Mouse (Mus musculus) forebrain, embryonic 13.5 days (tissue): ENCODE results near the gene Arhgef38. TPM values are rescaled to one million over a fixed set of nuclear protein-coding genes. Genes with fewer than 3 reads are reported as not detected.

ENCODE experiments used
- ATAC-seq: fragments of 200-750 bp; cut with Nextera tagmentation; 2 replicates; pipeline ENCODE4 v1.8.0; 2017
- H3K27ac ChIP-seq: fragments of 300-500 bp; sonication (generic); 2 replicates; pipeline ENCODE4 v1.5.1; 2015; ENCODE audit warnings: inconsistent platforms, mild to moderate bottlenecking, moderate library complexity
- H3K27me3 ChIP-seq: fragments of 300-500 bp; sonication (generic); 2 replicates; pipeline ENCODE4 v1.6.1; 2015; ENCODE audit warnings: mild to moderate bottlenecking, inconsistent platforms
- H3K36me3 ChIP-seq: fragments of 300-500 bp; sonication (generic); 2 replicates; pipeline ENCODE4 v1.6.1; 2015; ENCODE audit warnings: mild to moderate bottlenecking, inconsistent platforms; ENCODE audit not compliant: poor library complexity, severe bottlenecking
- H3K4me1 ChIP-seq: fragments of 300-500 bp; sonication (generic); 2 replicates; pipeline ENCODE4 v1.6.1; 2015; ENCODE audit warnings: inconsistent platforms
- H3K4me2 ChIP-seq: fragments of 300-500 bp; sonication (generic); 2 replicates; pipeline ENCODE4 v1.6.1; 2015; ENCODE audit warnings: inconsistent platforms, mild to moderate bottlenecking, moderate library complexity
- H3K4me3 ChIP-seq: fragments of 300-500 bp; sonication (generic); 2 replicates; pipeline ENCODE4 v1.5.1; 2015; ENCODE audit warnings: mild to moderate bottlenecking, inconsistent platforms
- H3K9ac ChIP-seq: fragments of 300-500 bp; sonication (generic); 2 replicates; pipeline ENCODE4 v1.6.1; 2015; ENCODE audit warnings: mild to moderate bottlenecking, inconsistent platforms
- H3K9me3 ChIP-seq: fragments of 300-500 bp; sonication (generic); replicated peaks from 2 replicates; pipeline ENCODE4 v1.6.1; 2016; ENCODE audit warnings: inconsistent platforms
- WGBS: fragments of 180-500 bp; shearing (Covaris S2); methylation state at CpG from one replicate; pipeline ENCODE4 v1.1.7; 2015; 5-methylcytosine and 5-hydroxymethylcytosine counted together
- polyA plus RNA-seq: library from polyadenylated mRNA; unstranded; fragments of >200 nt; fragmentation: Nextera tagmentation; extraction: Ambion mirVana; gene quantifications from 2 replicates; pipeline ENCODE4 v1.2.1, GENCODE M21; 2015

Arhgef38 gene
- polyA plus RNA-seq, 1 experiment from 2014 or later, result not detected

GRCm38 (mm10) chr3:133213434-133214114, 21.2 kb downstream of the Arhgef38 start:
- Histone ChIP-seq H3K9me3 (no peaks in the 10 kb centered on the region), H3K4me3 (no peak overlapping the region), H3K36me3 (no peaks in the 10 kb centered on the region), H3K27me3 (no peaks in the 10 kb centered on the region), H3K4me1 (no peaks in the 10 kb centered on the region), H3K9ac (no peak overlapping the region), H3K4me2 (no peak overlapping the region), H3K27ac (no peak overlapping the region)
- no peak for ATAC-seq
- 90% methylated on average over 3 of the region's 3 CpGs for WGBS

- Histone ChIP-seq H3K9ac (no peak overlapping the region), H3K4me1 (no peaks in the 10 kb centered on the region), H3K4me2 (no peak overlapping the region), H3K27ac (no peak overlapping the region), H3K27me3 (no peaks in the 10 kb centered on the region), H3K4me3 (no peak overlapping the region), H3K36me3 (no peaks in the 10 kb centered on the region), H3K9me3 (no peaks in the 10 kb centered on the region)
- 89% methylated on average over 3 of the region's 3 CpGs for WGBS
- no peak for ATAC-seq
Observed at GRCm38 (mm10) chr3:133211324-133211723, 23.4 kb downstream of the Arhgef38 start.

GRCm38 (mm10) chr3:133203713-133204112, 31.0 kb downstream of the Arhgef38 start:
- Histone ChIP-seq H3K27ac (no peak overlapping the region), H3K4me1 (no peaks in the 10 kb centered on the region), H3K4me3 (no peak overlapping the region), H3K27me3 (no peaks in the 10 kb centered on the region), H3K9ac (no peak overlapping the region), H3K4me2 (no peak overlapping the region), H3K36me3 (no peaks in the 10 kb centered on the region), H3K9me3 (no peaks in the 10 kb centered on the region)
- WGBS, result 77% methylated on average over 2 of the region's 2 CpGs
- no peak for ATAC-seq

GRCm38 (mm10) chr3:133202171-133202570, 32.6 kb downstream of the Arhgef38 start:
- 94% methylated on average over 13 of the region's 13 CpGs for WGBS
- H3K4me2 ChIP-seq, result no peak overlapping the region
- H3K36me3 ChIP-seq, result no peaks in the 10 kb centered on the region
- no peaks in the 10 kb centered on the region for H3K4me1 ChIP-seq
- no peaks in the 10 kb centered on the region for H3K27me3 ChIP-seq
- no peak for ATAC-seq
- no peak overlapping the region for H3K4me3 ChIP-seq
- H3K27ac ChIP-seq, result no peak overlapping the region
- no peaks in the 10 kb centered on the region for H3K9me3 ChIP-seq
- no peak overlapping the region for H3K9ac ChIP-seq

GRCm38 (mm10) chr3:133188930-133189329, 45.8 kb downstream of the Arhgef38 start:
- no peaks in the 10 kb centered on the region for H3K27me3 ChIP-seq
- H3K9ac ChIP-seq, result no peak overlapping the region
- H3K4me2 ChIP-seq, result no peak overlapping the region
- H3K36me3 ChIP-seq, result no peaks in the 10 kb centered on the region
- H3K27ac ChIP-seq, result no peak overlapping the region
- ATAC-seq, result no peak
- H3K4me3 ChIP-seq, result no peak overlapping the region
- 70% methylated on average over 3 of the region's 3 CpGs for WGBS
- no peaks in the 10 kb centered on the region for H3K4me1 ChIP-seq
- H3K9me3 ChIP-seq, result no peaks in the 10 kb centered on the region

- H3K4me3 ChIP-seq, result no peak overlapping the region
- no peak overlapping the region for H3K4me2 ChIP-seq
- no peak overlapping the region for H3K9ac ChIP-seq
- H3K27me3 ChIP-seq, result no peaks in the 10 kb centered on the region
- H3K27ac ChIP-seq, result no peak overlapping the region
- no peak for ATAC-seq
- H3K4me1 ChIP-seq, result no peaks in the 10 kb centered on the region
- 84% methylated on average over 3 of the region's 3 CpGs for WGBS
- no peaks in the 10 kb centered on the region for H3K9me3 ChIP-seq
- no peaks in the 10 kb centered on the region for H3K36me3 ChIP-seq
Observed at GRCm38 (mm10) chr3:133187524-133187923, 47.2 kb downstream of the Arhgef38 start.

GRCm38 (mm10) chr3:133176033-133176750, 58.6 kb downstream of the Arhgef38 start:
- Histone ChIP-seq H3K4me2 (no peak overlapping the region), H3K36me3 (no peaks in the 10 kb centered on the region), H3K27me3 (no peaks in the 10 kb centered on the region), H3K27ac (no peak overlapping the region), H3K4me3 (no peak overlapping the region), H3K4me1 (no peaks in the 10 kb centered on the region), H3K9me3 (no peaks in the 10 kb centered on the region), H3K9ac (no peak overlapping the region)
- WGBS, result 71% methylated on average over 12 of the region's 12 CpGs
- no peak for ATAC-seq

- no peak for ATAC-seq
- H3K27me3 ChIP-seq, result no peaks in the 10 kb centered on the region
- no peaks in the 10 kb centered on the region for H3K9me3 ChIP-seq
- no peak overlapping the region for H3K27ac ChIP-seq
- H3K9ac ChIP-seq, result no peak overlapping the region
- no peak overlapping the region for H3K4me2 ChIP-seq
- no peaks in the 10 kb centered on the region for H3K36me3 ChIP-seq
- H3K4me3 ChIP-seq, result no peak overlapping the region
- H3K4me1 ChIP-seq, result no peaks in the 10 kb centered on the region
- 92% methylated on average over 4 of the region's 4 CpGs for WGBS
Observed at GRCm38 (mm10) chr3:133172291-133172690, 62.5 kb downstream of the Arhgef38 start.

GRCm38 (mm10) chr3:133169737-133170136, 65.0 kb downstream of the Arhgef38 start:
- Histone ChIP-seq H3K4me3 (no peak overlapping the region), H3K4me1 (no peaks in the 10 kb centered on the region), H3K27ac (no peak overlapping the region), H3K36me3 (no peaks in the 10 kb centered on the region), H3K9ac (no peak overlapping the region), H3K4me2 (no peak overlapping the region), H3K9me3 (no peaks in the 10 kb centered on the region), H3K27me3 (no peaks in the 10 kb centered on the region)
- no peak for ATAC-seq
- 80% methylated on average over 7 of the region's 7 CpGs for WGBS

- Histone ChIP-seq H3K4me3 (no peak overlapping the region), H3K27me3 (no peaks in the 10 kb centered on the region), H3K4me2 (no peak overlapping the region), H3K27ac (no peak overlapping the region), H3K9ac (no peak overlapping the region), H3K36me3 (no peaks in the 10 kb centered on the region), H3K9me3 (no peaks in the 10 kb centered on the region), H3K4me1 (peaks cover 6% of the 10 kb centered on the region; the same call in 1 of the 2 replicates)
- WGBS, result 83% methylated on average over 6 of the region's 6 CpGs
- ATAC-seq, result no peak
Observed at GRCm38 (mm10) chr3:133167550-133167949, 67.2 kb downstream of the Arhgef38 start.

GRCm38 (mm10) chr3:133165130-133165529, 69.6 kb downstream of the Arhgef38 start:
- H3K4me1 ChIP-seq, result peaks cover 8% of the 10 kb centered on the region; the same call in 1 of the 2 replicates
- no peaks in the 10 kb centered on the region for H3K27me3 ChIP-seq
- H3K9me3 ChIP-seq, result no peaks in the 10 kb centered on the region
- H3K9ac ChIP-seq, result no peak overlapping the region
- H3K27ac ChIP-seq, result no peak overlapping the region
- no peak overlapping the region for H3K4me2 ChIP-seq
- no peaks in the 10 kb centered on the region for H3K36me3 ChIP-seq
- 48% methylated on average over 1 of the region's 1 CpGs for WGBS
- H3K4me3 ChIP-seq, result no peak overlapping the region
- ATAC-seq, result no peak

- Histone ChIP-seq H3K4me3 (no peak overlapping the region), H3K9ac (no peak overlapping the region), H3K27me3 (no peaks in the 10 kb centered on the region), H3K4me2 (no peak overlapping the region), H3K36me3 (no peaks in the 10 kb centered on the region), H3K9me3 (no peaks in the 10 kb centered on the region), H3K27ac (no peak overlapping the region), H3K4me1 (peaks cover 8% of the 10 kb centered on the region; the same call in 1 of the 2 replicates)
- ATAC-seq, result no peak
- 90% methylated on average over 6 of the region's 6 CpGs for WGBS
Observed at GRCm38 (mm10) chr3:133163913-133164406, 70.8 kb downstream of the Arhgef38 start.
